Mouse (Mus musculus) myocyte (in vitro differentiated cells): ENCODE results near the gene Slc2a5. TPM values are rescaled to one million over a fixed set of nuclear protein-coding genes. Genes with fewer than 3 reads are reported as not detected.

Source experiments
- H3K27me3 ChIP-seq: one replicate; pipeline ENCODE4 v1.6.1; 2011; ENCODE audit not compliant: control insufficient read depth, insufficient read depth, insufficient read length
- H3K36me3 ChIP-seq: one replicate; pipeline ENCODE4 v1.6.1; 2011; ENCODE audit not compliant: control insufficient read depth, insufficient read depth
- H3K4me2 ChIP-seq: one replicate; pipeline ENCODE4 v1.6.1; 2011; ENCODE audit warnings: low read depth, control low read depth
- H3K4me3 ChIP-seq: one replicate; pipeline ENCODE4 v1.5.1; 2011; ENCODE audit warnings: mild to moderate bottlenecking, control low read depth, moderate library complexity
- H3K79me2 ChIP-seq: one replicate; pipeline ENCODE4 v1.6.1; 2011; ENCODE audit not compliant: control insufficient read depth, insufficient read depth
- H3ac ChIP-seq: one replicate; pipeline ENCODE4 v1.6.1; 2011; ENCODE audit not compliant: control insufficient read depth, insufficient read length
- CEBPB ChIP-seq: IDR thresholded peaks from 2 replicates; pipeline ENCODE4 v1.6.1; 2011; ENCODE audit warnings: mild to moderate bottlenecking, moderate library complexity; ENCODE audit not compliant: poor library complexity, insufficient read depth, severe bottlenecking
- E2F4 ChIP-seq: IDR thresholded peaks from one replicate; pipeline ENCODE4 v1.6.1; 2011; ENCODE audit warnings: mild to moderate bottlenecking, control low read depth, moderate library complexity; ENCODE audit not compliant: insufficient read depth
- MAX ChIP-seq: IDR thresholded peaks from one replicate; pipeline ENCODE4 v1.6.1; 2011; ENCODE audit warnings: low read depth, mild to moderate bottlenecking, control low read depth
- MYOD1 ChIP-seq, 3 experiments: IDR thresholded peaks; one replicate each; pipeline ENCODE4 v1.6.1; 2011; ENCODE audit warnings: control low read depth in 2 of 3, low read depth in 2 of 3, mild to moderate bottlenecking in 2 of 3, moderate library complexity in 1 of 3; ENCODE audit not compliant: insufficient read length in 2 of 3, control insufficient read depth in 1 of 3
- MYOG ChIP-seq, 3 experiments: IDR thresholded peaks; one replicate each; pipeline ENCODE4 v1.6.1; 2011; ENCODE audit warnings: control low read depth in 2 of 3, low read depth in 2 of 3, mild to moderate bottlenecking in 2 of 3; ENCODE audit not compliant: insufficient read length in 2 of 3, control insufficient read depth in 1 of 3, insufficient read depth in 1 of 3
- POLR2A ChIP-seq: IDR thresholded peaks from one replicate; pipeline ENCODE4 v1.6.1; 2011; ENCODE audit warnings: low read depth, mild to moderate bottlenecking, control low read depth, moderate library complexity; ENCODE audit not compliant: insufficient read length
- POLR2AphosphoS2 ChIP-seq: IDR thresholded peaks from one replicate; pipeline ENCODE4 v1.6.1; 2011; ENCODE audit warnings: low read depth, control low read depth; ENCODE audit not compliant: insufficient read length
- REST ChIP-seq: IDR thresholded peaks from one replicate; pipeline ENCODE4 v1.6.1; 2011; ENCODE audit warnings: mild to moderate bottlenecking, control low read depth, moderate library complexity; ENCODE audit not compliant: insufficient read depth, insufficient read length
- SRF ChIP-seq: IDR thresholded peaks from one replicate; pipeline ENCODE4 v1.6.1; 2011; ENCODE audit warnings: low read depth; ENCODE audit not compliant: control insufficient read depth, insufficient read length
- TCF12 ChIP-seq: IDR thresholded peaks from one replicate; pipeline ENCODE4 v1.6.1; 2011; ENCODE audit warnings: mild to moderate bottlenecking, control low read depth; ENCODE audit not compliant: poor library complexity, insufficient read depth, severe bottlenecking
- TCF3 ChIP-seq: IDR thresholded peaks from one replicate; pipeline ENCODE4 v1.6.1; 2011; ENCODE audit warnings: low read depth, control low read depth; ENCODE audit not compliant: insufficient read length
- USF1 ChIP-seq: IDR thresholded peaks from one replicate; pipeline ENCODE4 v1.6.1; 2011; ENCODE audit warnings: low read depth, mild to moderate bottlenecking, control low read depth, moderate library complexity
- polyA plus RNA-seq: library from polyadenylated mRNA; unstranded; fragments of >200 nt; fragmentation: generic; extraction: Trizol; gene quantifications from one replicate; pipeline ENCODE4 v1.2.1, GENCODE M21; 2012; ENCODE audit warnings: missing spikeins

Slc2a5 gene
- polyA plus RNA-seq, 1 experiment = 0.24 TPM

GRCm38 (mm10) chr4:150140346-150140745, 21.3 kb downstream of the Slc2a5 start:
- no peaks in the 10 kb centered on the region for H3K36me3 ChIP-seq
- no peak overlapping the region for H3K4me3 ChIP-seq

GRCm38 (mm10) chr4:150144242-150144641, 25.2 kb downstream of the Slc2a5 start:
- Histone ChIP-seq H3ac (no peak overlapping the region), H3K36me3 (no peaks in the 10 kb centered on the region), H3K79me2 (no peaks in the 10 kb centered on the region), H3K4me2 (no peak overlapping the region), H3K4me3 (no peak overlapping the region), H3K27me3 (no peaks in the 10 kb centered on the region)
- TF ChIP-seq SRF (no peak), MYOG (IDR thresholded peaks at IDR 0.05; ENCODE audit: control insufficient read depth in 1 of 3, insufficient read depth in 1 of 3, insufficient read length in 2 of 3, low read depth in 2 of 3) (no peak), TCF12 (no peak), TCF3 (no peak), POLR2AphosphoS2 (no peak), CEBPB (no peak), MYOD1 (IDR thresholded peaks at IDR 0.05; ENCODE audit: control insufficient read depth in 1 of 3, insufficient read length in 2 of 3, low read depth in 2 of 3) (no peak)

More at GRCm38 (mm10) chr4:150140346-150140745, 21.3 kb downstream of the Slc2a5 start:
- Histone ChIP-seq H3ac (no peak overlapping the region), H3K79me2 (no peaks in the 10 kb centered on the region), H3K4me2 (no peak overlapping the region), H3K27me3 (no peaks in the 10 kb centered on the region)
- TF ChIP-seq E2F4 (no peak), MAX (no peak), USF1 (no peak), MYOG (IDR thresholded peaks at IDR 0.05; ENCODE audit: control insufficient read depth in 1 of 3, insufficient read depth in 1 of 3, insufficient read length in 2 of 3, low read depth in 2 of 3) (no peak), REST (no peak), TCF12 (no peak), SRF (no peak), POLR2AphosphoS2 (no peak), MYOD1 (IDR thresholded peaks at IDR 0.05; ENCODE audit: control insufficient read depth in 1 of 3, insufficient read length in 2 of 3, low read depth in 2 of 3) (no peak), TCF3 (no peak), POLR2A (no peak), CEBPB (no peak)

GRCm38 (mm10) chr4:150146286-150146685, 27.2 kb downstream of the Slc2a5 start:
- TF ChIP-seq REST (no peak), CEBPB (peak; percentile 87), TCF3 (no peak)
- Histone ChIP-seq H3K27me3 (no peaks in the 10 kb centered on the region), H3K4me3 (no peak overlapping the region), H3K36me3 (no peaks in the 10 kb centered on the region), H3K79me2 (no peaks in the 10 kb centered on the region), H3K4me2 (peak overlapping the region; percentile 39), H3ac (no peak overlapping the region)

GRCm38 (mm10) chr4:150151045-150151444, 32.0 kb downstream of the Slc2a5 start:
- TF ChIP-seq MYOG (IDR thresholded peaks at IDR 0.05; ENCODE audit: control insufficient read depth in 1 of 3, insufficient read depth in 1 of 3, insufficient read length in 2 of 3, low read depth in 2 of 3) (no peak), TCF12 (no peak), POLR2A (no peak), MYOD1 (IDR thresholded peaks at IDR 0.05; ENCODE audit: control insufficient read depth in 1 of 3, insufficient read length in 2 of 3, low read depth in 2 of 3) (no peak), E2F4 (no peak), TCF3 (no peak), REST (no peak), MAX (no peak), USF1 (no peak), POLR2AphosphoS2 (no peak), CEBPB (no peak), SRF (no peak)
- Histone ChIP-seq H3ac (no peak overlapping the region), H3K79me2 (no peaks in the 10 kb centered on the region), H3K4me3 (no peak overlapping the region), H3K27me3 (no peaks in the 10 kb centered on the region), H3K36me3 (no peaks in the 10 kb centered on the region), H3K4me2 (no peak overlapping the region)

GRCm38 (mm10) chr4:150152483-150152882, 33.4 kb downstream of the Slc2a5 start:
- peaks cover 1% of the 10 kb centered on the region for H3K27me3 ChIP-seq
- H3K4me3 ChIP-seq = no peak overlapping the region
- H3K36me3 ChIP-seq = no peaks in the 10 kb centered on the region
- H3K4me2 ChIP-seq = no peak overlapping the region
- no peak overlapping the region for H3ac ChIP-seq
- TF ChIP-seq CEBPB (no peak), E2F4 (no peak), POLR2AphosphoS2 (no peak), MAX (no peak), POLR2A (no peak), MYOD1 (IDR thresholded peaks at IDR 0.05; ENCODE audit: control insufficient read depth in 1 of 3, insufficient read length in 2 of 3, low read depth in 2 of 3) (no peak)
- H3K79me2 ChIP-seq = no peaks in the 10 kb centered on the region
